Mouse (Mus musculus) layer of hippocampus, postnatal 14 days (tissue): ENCODE data around the gene Tbk1. TPM values are rescaled to one million over a fixed set of nuclear protein-coding genes. Genes with fewer than 3 reads are reported as not detected.

Experiments
- DNase-seq, 2 experiments: peaks; one replicate each; pipeline ENCODE4 v3.0.0; 2021 to 2022; ENCODE audit warnings: low spot score in 2 of 2, mixed read lengths in 1 of 2
- microRNA-seq, 2 experiments: library from miRNA; unstranded; fragments of <30 nt; microRNA quantifications; one replicate each; pipeline ENCODE4 v1.2.0; 2021
- total RNA-seq, 2 experiments: library from RNA; stranded (reverse); gene quantifications; 2 replicates each; pipeline ENCODE4 v1.2.3; 2021

The Tbk1 gene
- total RNA-seq, 2 experiments from 2014 or later: 43.8 to 46.4 TPM

- no peak for DNase-seq
Observed at GRCm38 (mm10) chr10:121501160-121501559, 85.4 kb downstream of the Tbk1 start.

- no peak for DNase-seq
Observed at GRCm38 (mm10) chr10:121500034-121500433, 86.6 kb downstream of the Tbk1 start.

GRCm38 (mm10) chr10:121499063-121499462 is 87.5 kb downstream of the Tbk1 start:
- no peak for DNase-seq

DNA sequence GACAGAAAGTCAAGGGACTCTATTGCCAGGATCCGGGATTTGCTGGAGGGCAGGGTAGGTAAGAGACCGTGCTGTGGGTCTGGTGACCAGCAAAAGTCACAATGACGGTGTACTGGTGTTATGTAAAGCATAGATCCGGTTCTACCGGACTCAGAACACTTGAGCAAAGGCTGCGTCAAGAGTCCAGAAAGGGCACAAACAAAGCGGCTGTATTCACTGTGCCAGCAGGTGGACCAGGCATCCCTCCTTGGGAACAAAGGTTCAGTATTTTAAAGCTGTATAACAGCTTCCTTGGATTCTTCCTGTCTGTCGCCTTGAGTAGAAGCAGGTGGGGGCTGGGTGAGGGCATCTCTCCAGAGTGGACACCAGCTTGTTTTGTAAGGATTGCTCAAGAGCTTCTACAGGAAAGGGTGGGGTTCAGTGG is 88.1 kb downstream of the Tbk1 start:
- DNase-seq: no peak

GRCm38 (mm10) chr10:121497968-121498367 is 88.6 kb downstream of the Tbk1 start:
- no peak for DNase-seq

DNA sequence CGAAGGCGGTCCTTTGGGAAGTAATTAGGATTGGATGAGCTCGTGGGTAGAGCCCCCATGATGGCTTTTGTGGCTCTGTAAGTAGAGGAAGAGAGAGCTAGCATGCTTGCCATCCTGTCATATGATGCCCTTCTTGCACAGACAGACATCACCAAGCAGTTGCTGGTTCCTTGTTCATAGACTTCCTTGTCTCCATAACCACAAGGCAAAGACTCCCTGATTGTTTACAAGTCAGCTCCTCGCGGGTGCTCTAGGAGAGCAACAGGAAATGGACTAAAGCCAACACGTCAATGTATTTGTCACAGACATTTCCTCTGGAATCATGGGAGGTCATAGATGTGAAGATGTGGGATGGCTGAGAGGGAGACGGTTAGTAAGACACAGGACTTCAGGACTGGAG is 90.0 kb downstream of the Tbk1 start:
- no peak for DNase-seq

Small RNA genes within 50 kb of the gene (microRNA-seq; reads per million reads assigned to microRNA genes)
- 0 reads per million in 2 experiments for gene Gm24330

Other genes with a start within 250 kb of the Tbk1 start
- 10 to 100 TPM; 34.9 to 36.9 TPM for gene Tbc1d30, start 235.5 kb downstream of the Tbk1 start, total RNA-seq
- 10 to 100 TPM; 74.1 to 79.9 TPM for gene Gns, start 221.7 kb downstream of the Tbk1 start, total RNA-seq
- gene Rassf3, start 110.4 kb downstream of the Tbk1 start, total RNA-seq: 10 to 100 TPM; 12.0 to 12.6 TPM
- gene Xpot, start 39.5 kb upstream of the Tbk1 start, total RNA-seq: 10 to 100 TPM; 65.4 to 68.9 TPM
- gene D930020B18Rik, start 54.8 kb upstream of the Tbk1 start, total RNA-seq: under 1 TPM in 1 of 2 experiments, not detected in 1; 0.29 TPM
- 1 to 10 TPM; 7.6 to 8.1 TPM for gene BC048403, start 153.2 kb upstream of the Tbk1 start, total RNA-seq